Mouse (Mus musculus): ENCODE data around the gene Ube2r2.

Gene Ube2r2

DNA sequence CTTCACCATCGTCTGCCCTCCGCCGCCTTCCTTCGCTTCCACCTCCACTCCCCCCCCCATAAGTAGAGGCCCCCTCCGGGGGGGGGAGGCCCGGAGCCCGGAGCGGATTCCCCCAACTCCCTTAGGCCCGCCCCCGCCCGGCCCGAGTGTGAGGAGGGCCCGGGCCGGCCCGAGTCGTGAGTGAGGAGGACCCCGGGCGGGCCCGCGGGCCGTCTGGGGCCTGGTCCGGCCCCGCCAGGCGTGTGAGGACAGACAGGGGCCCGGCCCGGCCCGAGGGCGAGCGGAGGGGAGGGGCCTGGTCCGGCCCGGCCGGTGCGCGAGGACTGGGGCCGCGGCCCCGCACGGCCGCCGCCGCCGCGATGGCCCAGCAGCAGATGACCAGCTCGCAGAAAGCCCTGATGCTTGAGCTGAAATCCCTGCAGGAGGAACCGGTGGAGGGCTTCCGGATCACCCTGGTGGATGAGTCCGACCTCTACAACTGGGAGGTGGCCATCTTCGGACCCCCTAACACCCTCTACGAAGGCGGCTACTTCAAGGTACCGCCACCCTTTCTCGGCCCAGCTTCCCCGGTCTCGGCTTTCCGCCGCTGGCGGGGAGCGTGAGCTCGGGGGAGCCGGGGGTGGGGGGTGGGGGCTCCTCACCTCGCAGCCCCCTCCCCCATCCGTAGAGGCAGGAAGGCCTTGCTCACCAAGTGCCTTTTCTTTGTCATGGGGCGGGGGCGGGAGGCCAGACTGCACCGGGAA is at the start of gene Ube2r2:
Ube2r2 (plus strand) TSS at position 33 of the 743 bp plus-strand sequence.
- peak; percentile 56 to 66 for DNase-seq

DNA sequence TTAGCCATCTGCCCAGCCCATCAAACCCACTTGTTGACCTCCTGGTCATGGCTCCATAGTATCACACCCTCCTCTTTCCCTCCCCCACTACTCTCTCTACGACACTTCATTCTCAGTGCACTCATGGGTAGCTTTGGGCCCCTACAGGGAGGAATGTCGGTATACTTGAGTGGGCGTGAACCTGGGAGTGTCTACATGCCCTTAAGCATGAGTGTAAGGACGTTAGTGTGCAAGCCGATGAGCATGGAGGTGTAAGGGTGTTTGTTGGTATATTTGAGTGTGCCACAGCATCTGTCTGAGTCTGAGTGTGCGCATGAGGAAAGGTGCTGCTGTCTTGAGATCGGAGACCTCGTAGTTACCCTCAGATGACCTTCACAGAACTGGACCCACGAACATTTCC is 48.6 kb upstream of the Ube2r2 start:
- DNase-seq = no peak

DNA sequence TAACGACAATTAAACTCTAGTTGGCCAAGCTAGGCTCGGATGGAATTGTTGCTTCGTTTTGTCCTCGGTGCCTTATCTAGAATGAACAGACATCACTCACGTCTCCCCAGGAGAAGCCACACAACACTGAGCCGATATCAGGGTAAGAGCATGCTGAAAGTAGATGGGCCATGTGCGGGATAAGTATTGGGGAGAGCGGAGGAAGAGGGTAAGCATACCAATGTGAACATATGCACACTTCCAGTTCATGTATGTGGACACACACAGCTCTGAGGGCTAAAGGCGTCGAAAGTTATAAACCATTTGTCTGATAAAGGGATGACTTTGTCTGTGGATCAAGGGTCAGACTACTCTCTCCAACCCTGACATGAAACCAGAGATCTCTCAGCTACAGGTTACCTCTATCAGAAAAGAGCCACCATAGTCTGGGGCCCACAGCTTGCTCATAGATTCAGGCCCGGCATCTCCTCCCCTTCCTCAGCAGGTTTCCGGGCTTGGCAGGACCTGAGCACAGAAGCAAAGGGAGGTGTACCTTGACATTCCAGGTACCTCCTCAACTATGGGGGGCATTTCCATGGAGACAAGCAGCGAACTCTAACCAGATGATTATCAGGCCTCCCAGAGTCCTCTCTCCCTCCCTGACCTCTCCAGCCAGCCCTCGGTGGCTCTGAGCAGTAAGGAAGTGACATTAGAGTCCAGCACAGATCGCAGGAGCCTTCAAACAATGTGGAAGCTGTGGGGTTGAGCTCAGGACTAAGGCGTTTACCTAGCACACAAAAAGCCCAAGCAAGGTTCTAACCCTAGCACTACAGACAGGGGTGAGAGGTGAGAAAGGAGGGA is 47.9 kb upstream of the Ube2r2 start:
- no peak for DNase-seq

GRCm38 (mm10) chr4:41089189-41089588 is 46.4 kb upstream of the Ube2r2 start:
- no peak for DNase-seq

DNA sequence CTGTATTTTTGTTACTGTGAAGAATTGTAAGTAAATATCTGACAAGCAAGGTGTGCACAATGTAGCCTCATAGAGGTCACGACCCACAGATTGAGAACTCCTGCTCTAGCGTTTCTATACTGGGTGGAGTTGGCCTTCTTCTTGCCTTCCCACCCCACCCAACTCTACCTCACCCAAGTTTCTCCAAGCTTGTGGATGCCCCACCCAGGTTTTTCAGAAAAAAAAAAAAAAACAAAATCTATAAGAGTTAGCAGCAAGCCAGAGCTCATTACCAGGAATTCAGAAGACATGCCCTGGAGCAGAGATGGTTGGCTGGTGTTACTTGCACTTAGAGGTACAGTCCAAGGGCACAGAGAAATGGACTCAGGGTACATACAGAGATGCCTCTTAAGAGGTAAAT is 45.8 kb upstream of the Ube2r2 start:
- no peak for DNase-seq

- no peak for DNase-seq
Measured at GRCm38 (mm10) chr4:41091391-41091790, 44.2 kb upstream of the Ube2r2 start.

- no peak for DNase-seq
Measured at GRCm38 (mm10) chr4:41092958-41093357, 42.6 kb upstream of the Ube2r2 start.

GRCm38 (mm10) chr4:41094361-41094760 is 41.2 kb upstream of the Ube2r2 start:
- no peak for DNase-seq

DNA sequence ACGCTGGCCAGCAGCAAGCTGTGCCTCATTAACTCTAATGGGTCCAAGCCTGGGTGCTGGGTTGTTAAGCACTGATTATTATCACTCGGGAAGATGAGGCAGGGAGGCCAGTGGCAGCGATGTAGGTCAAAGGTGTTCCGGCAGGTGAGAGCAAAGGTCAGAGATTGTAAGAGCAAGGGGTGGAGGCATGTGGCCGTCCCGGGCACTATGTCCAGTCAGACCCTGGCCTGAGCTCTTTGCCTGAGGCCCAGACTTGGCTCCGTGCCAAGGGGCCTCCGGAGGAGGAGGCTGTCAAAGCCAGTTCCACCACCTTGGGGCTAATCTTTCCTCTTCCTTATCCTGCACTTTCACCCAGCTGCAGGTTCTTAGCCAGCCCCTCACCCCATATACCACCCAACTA is 39.4 kb upstream of the Ube2r2 start:
- DNase-seq = no peak

GRCm38 (mm10) chr4:41096794-41097193 is 38.7 kb upstream of the Ube2r2 start:
- no peak for DNase-seq

DNA sequence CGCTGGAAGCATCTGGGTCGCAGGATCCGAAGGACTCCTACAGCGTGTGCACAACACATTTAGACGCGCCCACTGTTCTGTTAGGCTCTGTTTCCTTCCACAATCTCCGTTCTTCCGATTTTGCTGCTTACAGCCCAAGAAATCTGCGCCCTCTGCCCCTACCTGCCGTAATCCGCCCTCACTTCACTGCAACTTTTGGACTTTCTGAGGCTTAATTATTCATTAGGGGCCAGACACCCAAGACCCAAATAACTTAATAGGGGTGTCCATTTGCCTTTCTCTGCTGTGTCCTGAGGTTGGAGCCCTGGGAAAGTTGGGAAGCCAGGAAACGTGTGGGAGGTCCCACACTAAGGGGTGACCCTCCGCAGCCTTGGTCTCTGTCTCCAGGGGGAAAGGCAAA is 38.2 kb upstream of the Ube2r2 start:
- no peak for DNase-seq

GRCm38 (mm10) chr4:41097871-41098576 is 37.5 kb upstream of the Ube2r2 start, which contains the start of gene Aqp3:
Aqp3 (minus strand) TSS chr4:41098183.
- DNase-seq = no peak

DNA sequence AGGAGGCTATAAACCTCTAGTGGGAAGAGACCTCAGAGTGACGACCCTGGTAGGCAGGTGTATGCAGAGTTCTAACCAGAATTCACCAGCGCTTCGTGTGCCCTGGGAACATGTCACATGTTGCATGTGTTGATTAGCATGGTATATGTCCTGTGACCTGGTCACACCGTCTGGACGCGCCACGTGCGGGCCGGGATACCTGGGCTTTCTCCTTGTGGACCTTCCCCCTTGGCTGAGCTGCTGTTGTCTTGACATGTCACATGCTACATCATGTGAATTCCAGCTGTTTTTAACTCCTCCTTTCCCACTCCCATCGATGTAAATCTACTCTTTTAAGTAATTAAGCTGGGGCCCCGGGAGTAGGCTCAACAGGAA is 37.0 kb upstream of the Ube2r2 start:
- no peak for DNase-seq

DNA sequence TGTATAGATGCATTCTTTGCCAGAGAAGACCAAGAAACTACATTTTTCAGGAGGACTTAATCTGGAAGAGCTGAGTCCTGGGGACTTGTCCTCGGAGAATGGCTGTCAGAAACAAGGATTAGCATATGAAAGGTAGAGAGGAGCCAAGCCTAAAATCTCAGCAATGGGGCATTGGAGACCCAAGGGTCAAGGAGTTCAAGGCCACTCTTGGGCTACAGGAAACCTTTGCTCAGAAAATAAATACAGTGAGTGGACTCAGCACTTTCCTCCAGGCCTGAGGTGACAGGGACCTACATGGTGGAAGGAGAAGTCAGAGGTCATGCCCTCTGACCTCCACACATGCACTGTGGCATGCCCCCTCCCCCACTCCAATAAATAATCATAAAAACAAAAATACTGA is 34.6 kb upstream of the Ube2r2 start:
- DNase-seq = no peak

DNA sequence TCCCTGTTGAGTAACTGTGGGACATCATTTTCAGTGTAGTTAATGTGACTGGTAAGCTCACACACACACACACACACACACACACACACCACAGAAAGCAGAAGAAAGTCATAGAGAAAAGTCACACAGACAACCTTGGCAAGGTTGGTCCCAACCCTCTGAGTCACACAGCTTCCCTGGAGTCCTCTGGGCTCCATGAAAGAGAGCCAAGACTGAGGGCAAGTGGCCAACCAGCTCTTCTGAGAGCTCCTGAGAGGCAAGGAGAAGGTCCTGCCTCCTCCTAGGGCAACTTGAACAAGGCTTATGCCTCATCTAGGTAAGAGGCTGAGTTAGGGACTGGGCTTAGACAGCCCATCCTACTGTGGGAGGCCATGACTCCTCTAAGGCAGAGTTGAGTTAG is 32.6 kb upstream of the Ube2r2 start:
- no peak for DNase-seq

GRCm38 (mm10) chr4:41107440-41107839 is 28.1 kb upstream of the Ube2r2 start:
- no peak for DNase-seq

DNA sequence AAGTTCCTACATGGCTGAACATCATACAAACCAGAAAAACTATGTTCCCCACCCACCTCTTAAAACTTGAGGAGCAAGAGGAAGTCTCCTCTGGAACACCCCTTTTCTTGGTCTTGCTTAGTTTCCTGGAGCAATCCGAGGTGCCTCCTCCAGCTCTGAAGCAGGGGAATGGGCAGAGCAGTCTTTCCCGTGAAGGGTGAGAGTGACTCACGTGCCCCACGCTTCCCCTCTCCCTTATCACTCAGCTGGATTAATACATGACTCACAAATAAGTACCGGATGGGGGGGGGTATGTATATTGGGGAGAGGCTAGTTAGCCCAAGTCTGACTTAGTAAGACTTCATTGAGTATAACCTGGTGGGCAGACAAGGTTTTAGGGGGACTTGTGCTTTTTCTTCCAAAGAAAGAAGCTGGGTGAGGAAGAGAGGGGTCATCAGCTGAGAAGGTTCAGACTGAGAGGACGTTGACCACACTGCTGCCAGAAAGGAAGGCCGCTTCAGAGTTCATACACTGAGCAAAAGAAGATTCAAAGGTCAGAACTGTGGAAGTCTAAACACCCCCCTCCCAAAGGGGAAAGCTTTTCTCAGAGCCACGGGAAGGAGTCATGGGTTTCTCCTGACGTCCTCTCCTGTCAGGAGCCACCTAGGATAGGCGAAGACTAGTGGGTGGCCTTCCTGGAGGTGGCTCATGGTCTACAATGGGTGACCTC is 26.7 kb upstream of the Ube2r2 start:
- DNase-seq = no peak

DNA sequence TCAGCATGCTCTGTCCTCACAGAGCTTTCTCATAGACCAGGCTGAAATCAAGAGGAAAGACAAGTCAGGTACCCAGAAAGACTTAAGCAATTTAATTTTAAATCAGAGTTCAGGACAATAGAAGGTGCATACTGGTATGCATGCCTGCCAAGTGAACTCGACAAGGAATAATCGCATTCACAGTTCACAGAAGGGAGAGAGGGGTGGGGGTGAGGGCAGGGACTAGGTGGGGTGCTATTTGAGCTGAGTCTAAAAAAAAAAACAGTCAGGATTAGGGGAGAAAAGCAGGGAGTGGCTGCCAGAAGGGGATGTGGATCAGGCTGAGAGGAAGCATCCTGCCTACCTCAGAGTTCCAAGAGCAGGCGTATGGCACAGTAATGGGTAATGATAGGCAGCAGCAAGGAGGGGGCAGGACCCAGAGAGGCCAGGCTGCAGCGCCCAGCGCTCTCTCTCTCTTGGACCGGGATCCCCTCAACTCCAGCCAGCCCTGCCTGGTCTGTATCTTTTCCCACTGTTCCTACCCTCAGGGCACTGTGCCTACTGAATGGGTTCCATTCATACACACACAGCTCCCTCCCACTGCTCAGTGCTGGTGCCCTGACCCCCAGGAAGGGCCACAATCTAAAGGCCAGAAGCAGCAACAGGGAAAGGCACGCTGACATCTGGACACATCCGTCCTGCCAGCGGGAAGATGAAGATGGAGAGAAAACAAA is 21.0 kb upstream of the Ube2r2 start:
- DNase-seq = no peak

- DNase-seq = no peak
Measured at GRCm38 (mm10) chr4:41115074-41115473, 20.5 kb upstream of the Ube2r2 start.

- DNase-seq = no peak
Measured at GRCm38 (mm10) chr4:41115793-41116192, 19.8 kb upstream of the Ube2r2 start.

- DNase-seq = no peak
Measured at GRCm38 (mm10) chr4:41116817-41117216, 18.7 kb upstream of the Ube2r2 start.

- peak; percentile 56 to 67 for DNase-seq
Measured at GRCm38 (mm10) chr4:41118706-41119292, 16.7 kb upstream of the Ube2r2 start.

Measured in cerebellum, postnatal 36 days (tissue).